Comparison of ENCODE assay signal across 8 mouse cellular contexts in the genomic region with DNA sequence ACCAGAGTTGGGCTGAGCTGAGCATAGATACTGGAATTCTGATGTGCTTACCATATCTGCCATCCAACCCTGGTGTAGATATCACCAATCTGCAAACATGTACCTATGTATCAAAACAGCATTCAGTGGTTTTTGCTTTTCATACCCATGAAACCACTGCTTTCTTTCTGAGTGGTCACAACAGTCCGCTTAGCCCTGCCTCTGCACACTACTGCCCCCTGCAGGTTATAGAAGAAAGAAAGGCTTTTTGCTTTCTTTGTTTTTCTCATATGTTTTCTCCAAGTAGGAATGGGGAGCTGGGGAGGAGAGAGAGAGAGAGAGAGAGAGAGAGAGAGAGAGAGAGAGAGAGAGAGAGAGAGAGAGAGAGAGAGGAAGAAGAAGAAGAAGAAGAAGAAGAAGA.
A peak's percentile ranks its signal among the peaks of the same experiment; 100 is the strongest.
DNase-seq lines count a peak whose midpoint lies in the region.

No protein-coding gene starts in this region.

- DNase-seq in adrenal gland, postnatal 14 days: peak; percentile 17
- DNase-seq in adrenal gland, postnatal 25 days: no peak
- DNase-seq in kidney, postnatal 10 days: peak; percentile 12
- DNase-seq in kidney, adult 18-20 months: no peak
- peak; percentile 13 for DNase-seq in ES-CJ7 (ENCODE audit: low read depth, low spot score)
- DNase-seq in forelimb bud, embryonic 11.5 days (ENCODE audit: low read depth, low spot score): peak; percentile 65
- DNase-seq in c-Kit-positive CD71-positive TER-119-positive erythroid progenitor cells, embryonic 14.5 days (ENCODE audit: low spot score): no peak
- DNase-seq in testis, postnatal 14 days (ENCODE audit: low spot score): no peak

Comparison
In these comparisons a context has a peak if more than half of its experiments do, and no peak if none do; other contexts are left out.
1. DNase-seq: peak in adrenal gland, postnatal 14 days (single experiment), kidney, postnatal 10 days (single experiment), ES-CJ7 (single experiment) and forelimb bud, embryonic 11.5 days (single experiment); none in adrenal gland, postnatal 25 days (single experiment), kidney, adult 18-20 months (single experiment), c-Kit-positive CD71-positive TER-119-positive erythroid progenitor cells, embryonic 14.5 days (single experiment) and testis, postnatal 14 days (single experiment).